9 mouse cellular contexts compared by ENCODE assay signal in genomic region chr16:33751152-33751551, GRCm38 (mm10). TPM values are rescaled to one million over a fixed set of nuclear protein-coding genes. Genes with fewer than 3 reads are reported as not detected.
A peak's percentile ranks its signal among the peaks of the same experiment; 100 is the strongest.
DNase-seq lines count a peak whose midpoint lies in the region; ATAC-seq and TF ChIP-seq lines count a peak whose summit lies in the region.
"Had no signal": no experiment of that assay in that cellular context is flagged by ENCODE, and none has a peak within 500 bp of the region (broad histone marks: within the 10 kb centered on the region; RNA-seq: fewer than 3 reads in every experiment).

No protein-coding gene starts in this region.

- no peaks in the 10 kb centered on the region for H3K9me3 ChIP-seq in liver, postnatal 0 days (ENCODE audit: low read length)

- H3K27me3 ChIP-seq in liver, postnatal 0 days (ENCODE audit: insufficient read depth, low read length), result no peaks in the 10 kb centered on the region

- H3K9ac ChIP-seq in liver, postnatal 0 days (replicated peaks), result peak overlapping the region; percentile 27; the same call in 1 of the 2 replicates

- peak; percentile 46 to 48 for DNase-seq in spleen, postnatal 36 days (ENCODE audit: low spot score in 2 of 2)
- DNase-seq in spleen, postnatal 14 days (ENCODE audit: low spot score in 2 of 2), result no peak
- peak; percentile 41 for DNase-seq in liver, postnatal 0 days
- DNase-seq in urinary bladder, postnatal 14 days (ENCODE audit: low spot score), result no peak
- DNase-seq in c-Kit-positive CD71-positive TER-119-positive erythroid progenitor cells, embryonic 14.5 days (ENCODE audit: low spot score), result no peak
- no peak for DNase-seq in kidney, adult 11 months
- DNase-seq: adrenal gland, postnatal 14 days had no signal

- peak; percentile 57; the same call in 1 of the 2 replicates for ATAC-seq in erythroblast, adult 5-6 weeks (replicated peaks; ENCODE audit: low FRiP score, poor library complexity, severe bottlenecking)
- ATAC-seq in liver, postnatal 0 days, result peak; percentile 50

- H3K27ac ChIP-seq in liver, postnatal 0 days (ENCODE audit: low read depth), result peak overlapping the region; percentile 90
- H3K27ac ChIP-seq: left cerebral cortex, adult 2 months had no signal

- no peak for TF ChIP-seq EP300 in liver, postnatal 0 days (IDR thresholded peaks at IDR 0.05; ENCODE audit: low read depth)

- peak overlapping the region; percentile 31 for H3K4me3 ChIP-seq in liver, postnatal 0 days (ENCODE audit: low read depth, low read length)
- H3K4me3 ChIP-seq: left cerebral cortex, adult 2 months had no signal

- WGBS in liver, postnatal 0 days (ENCODE audit: insufficient replicate concordance), result 18% methylated on average over 13 of the region's 13 CpGs

- H3K4me1 ChIP-seq in liver, postnatal 0 days (ENCODE audit: insufficient read depth), result peaks cover 7% of the 10 kb centered on the region; the same call in 1 of the 2 replicates

- H3K4me2 ChIP-seq in liver, postnatal 0 days (ENCODE audit: low read depth, low read length), result peak overlapping the region; percentile 67

- TF ChIP-seq CTCF in liver, postnatal 0 days (IDR thresholded peaks at IDR 0.05; ENCODE audit: low read depth), result no peak

- peaks cover 23% of the 10 kb centered on the region for H3K36me3 ChIP-seq in liver, postnatal 0 days (replicated peaks; ENCODE audit: insufficient read depth, low read length)

RNA-seq across cellular contexts. Expression of gene Muc13, which starts 42.7 kb away (rescaled TPM):
- 7.9 and 9.2 TPM in 2 replicates for total RNA-seq in erythroblast, adult 5-6 weeks (2015; ENCODE audit: low replicate concordance)
- 4.4 and 6.6 TPM in 2 replicates for total RNA-seq in erythroblast, adult 5-6 weeks (2017; ENCODE audit: low replicate concordance)
- 1.2 TPM in 2 replicates for polyA plus RNA-seq in liver, postnatal 0 days (2015; fragmentation: Nextera tagmentation; extraction: Ambion mirVana)

Comparison
In these comparisons a context has a peak if more than half of its experiments do, and no peak if none do; other contexts are left out.
1. DNase-seq: peak in spleen, postnatal 36 days (2 of 2) and liver, postnatal 0 days (single experiment); none in spleen, postnatal 14 days (0 of 2), urinary bladder, postnatal 14 days (single experiment), c-Kit-positive CD71-positive TER-119-positive erythroid progenitor cells, embryonic 14.5 days (single experiment) and kidney, adult 11 months (single experiment).